Mouse (Mus musculus) erythroid progenitor cell, adult 5-6 weeks (primary cell): ENCODE data around the gene Rac3. TPM values are rescaled to one million over a fixed set of nuclear protein-coding genes. Genes with fewer than 3 reads are reported as not detected.
"Not testable (repeated sequence)": the region's sequence is repeated elsewhere in the genome, so short reads cannot be mapped to it uniquely, and the experiment has no call there.

ENCODE experiments used
- ATAC-seq: replicated peaks from 2 replicates; pipeline ENCODE4 v1.8.0; 2016; ENCODE audit warnings: moderate number of reproducible peaks, mild to moderate bottlenecking, moderate TSS enrichment, inconsistent platforms; ENCODE audit not compliant: poor library complexity, low FRiP score, severe bottlenecking
- total RNA-seq, 2 experiments: library from RNA; stranded (forward) in 1 of 2; stranded (reverse) in 1 of 2; fragments of 150-400 nt in 1 of 2; fragments of 186-747, 209-891 nt in 1 of 2; gene quantifications; 2 replicates each; pipeline versions ENCODE4 v1.2.3 to v1.2.4; 2015 to 2017; ENCODE audit warnings: low replicate concordance in 2 of 2

The Rac3 gene
- total RNA-seq, 2 experiments from 2014 or later = 3.5 TPM; not detected in 1

DNA sequence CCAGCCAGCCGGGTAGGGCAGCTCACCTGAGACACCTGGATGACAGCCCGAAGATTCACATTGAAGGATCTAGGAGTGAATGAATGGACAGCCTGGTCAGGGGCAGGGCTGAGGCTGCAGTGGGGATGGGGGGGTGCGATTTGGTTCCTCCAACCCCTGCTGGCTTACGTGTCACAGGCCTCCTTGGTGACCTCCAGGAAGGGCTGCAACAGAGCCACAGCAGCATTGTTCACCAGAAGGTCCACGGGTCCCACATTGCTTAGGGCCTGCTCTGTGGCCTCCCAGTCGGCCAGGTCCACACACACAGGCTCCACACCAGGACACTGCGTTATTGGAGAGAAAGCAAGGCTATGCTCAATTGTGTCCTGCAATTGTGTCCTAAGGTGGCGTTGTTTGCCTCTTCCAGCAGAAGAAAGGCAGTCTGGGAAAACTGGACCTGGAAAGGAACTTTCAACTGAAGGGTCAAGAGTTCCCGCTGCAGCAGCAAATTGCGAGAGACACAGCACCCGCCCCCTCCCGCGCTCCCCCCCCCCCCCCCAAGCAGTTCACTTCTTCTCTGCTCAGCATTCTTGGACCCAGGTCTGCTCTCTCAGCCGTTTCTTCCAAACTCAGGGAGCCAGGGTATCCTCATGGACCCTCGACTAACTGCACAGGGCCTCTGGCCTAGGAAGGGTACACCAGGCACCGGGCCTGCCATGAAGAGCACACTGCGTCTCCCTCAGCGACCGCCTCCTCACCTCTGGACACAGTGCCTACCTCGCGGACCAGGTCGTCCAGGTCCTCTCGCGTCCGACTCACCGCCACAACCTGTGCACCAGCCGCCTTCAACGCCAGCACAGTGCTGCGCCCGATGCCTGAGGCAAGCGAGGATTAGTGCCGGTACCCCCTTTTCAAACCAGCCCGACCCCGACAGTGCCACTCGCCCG lies 5.2 kb downstream of the Rac3 start:
- no peak for ATAC-seq

DNA sequence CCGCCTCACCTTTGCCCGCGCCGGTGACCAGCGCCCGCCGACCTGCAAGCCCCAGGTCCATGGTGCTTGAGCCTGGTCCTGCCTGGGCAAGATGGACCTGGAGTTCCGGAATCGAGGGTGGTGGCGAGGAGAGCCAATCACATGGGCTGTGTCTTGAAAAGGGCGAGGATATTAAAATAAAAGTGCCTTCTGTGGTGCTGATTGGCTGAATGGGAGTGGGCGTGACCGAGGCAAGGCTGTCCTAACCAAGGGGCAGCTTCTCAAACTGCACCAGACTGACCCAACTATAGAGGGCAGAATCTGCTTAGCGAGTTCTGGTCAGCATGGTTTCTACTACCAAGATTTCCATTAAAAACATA lies 5.9 kb downstream of the Rac3 start, which contains the start of gene Dcxr:
Gene Dcxr (minus strand): TSS at position 113 of the 359 bp plus-strand sequence.
- ATAC-seq = peak; percentile 79

DNA sequence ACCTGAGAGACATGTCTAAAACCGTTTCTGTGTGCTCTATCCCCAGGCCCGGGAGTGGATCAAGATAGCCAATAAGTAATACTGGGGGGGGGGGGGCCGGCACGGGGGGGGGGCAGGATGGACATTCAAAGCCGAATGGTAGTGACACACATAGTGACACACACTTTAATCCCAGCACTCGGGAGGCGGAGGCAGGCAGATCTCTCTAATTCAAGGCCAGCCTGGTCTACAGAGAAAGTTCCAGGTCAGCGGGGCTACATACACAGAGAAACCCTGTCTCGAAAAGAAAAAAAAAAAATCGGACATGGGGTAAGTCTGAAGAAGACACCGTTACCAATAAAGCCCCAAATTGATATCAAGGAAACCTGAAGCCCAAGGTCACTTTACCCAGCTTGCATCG lies 6.3 kb downstream of the Rac3 start:
- ATAC-seq = no peak

DNA sequence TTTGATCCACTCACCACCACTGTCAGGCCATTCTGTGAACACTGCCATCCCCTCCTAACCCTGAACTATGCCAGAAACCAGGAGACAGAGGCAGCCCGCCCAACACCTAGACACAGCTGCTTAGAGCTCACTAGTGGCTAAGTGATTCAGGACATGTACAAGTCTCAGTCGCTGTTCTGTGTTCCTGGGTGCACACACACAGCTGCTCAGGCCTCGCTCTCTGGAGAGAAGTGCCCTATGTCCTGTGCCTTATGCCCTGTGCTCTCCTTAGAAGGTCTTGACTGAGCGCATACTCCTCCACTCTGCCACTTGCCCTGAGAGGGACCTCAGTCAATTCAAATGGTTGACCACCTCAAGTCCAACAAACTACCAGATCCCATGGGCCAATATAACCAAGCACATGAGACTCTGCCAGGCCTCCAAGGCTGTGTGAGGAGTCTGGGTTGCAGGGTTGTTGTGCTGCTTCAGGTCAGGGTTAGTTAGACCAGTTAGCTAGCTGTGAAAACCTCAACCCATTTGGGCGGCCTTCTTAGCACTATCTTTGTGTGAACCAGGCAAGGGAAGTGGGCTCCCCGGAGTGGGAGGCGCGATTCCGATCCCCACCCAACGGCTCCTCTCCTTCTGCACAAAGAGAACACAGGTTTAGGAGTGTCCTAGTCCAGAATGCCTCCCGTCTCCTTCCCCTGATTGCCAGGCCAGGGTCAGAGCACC lies 7.4 kb downstream of the Rac3 start:
- ATAC-seq = no peak

DNA sequence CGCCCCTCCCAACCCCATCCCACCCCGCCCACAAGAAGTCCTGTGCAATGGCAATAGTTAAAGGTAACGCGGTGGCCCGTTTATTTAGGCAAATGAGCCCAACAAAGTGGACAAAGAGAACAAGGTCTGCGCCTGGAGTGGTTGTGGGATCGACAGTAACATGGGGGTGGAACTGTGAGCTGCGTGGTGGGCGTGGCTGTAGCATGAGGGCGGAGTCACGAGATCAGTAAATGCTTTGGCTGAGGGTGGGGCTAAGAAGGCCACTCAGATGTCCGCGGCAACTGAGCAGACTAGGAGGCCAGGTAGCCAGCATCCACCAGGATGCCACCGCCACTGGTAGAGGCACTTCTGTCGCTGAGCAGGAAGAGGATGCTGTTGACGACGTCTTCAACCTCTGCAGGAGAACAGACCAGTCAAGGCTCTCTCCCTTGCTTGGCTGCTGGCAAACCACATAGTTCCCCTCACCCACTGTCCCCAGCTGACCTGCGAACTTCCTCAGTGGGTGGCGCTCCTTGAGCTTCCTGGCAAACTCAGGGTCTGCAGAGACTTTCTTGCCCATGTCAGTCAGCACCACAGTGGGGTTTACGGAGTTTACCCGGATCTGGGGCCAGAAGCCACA lies 8.3 kb downstream of the Rac3 start:
- ATAC-seq = 0 out of 2 replicates have a peak, but pooled peaks have one; percentile 33

DNA sequence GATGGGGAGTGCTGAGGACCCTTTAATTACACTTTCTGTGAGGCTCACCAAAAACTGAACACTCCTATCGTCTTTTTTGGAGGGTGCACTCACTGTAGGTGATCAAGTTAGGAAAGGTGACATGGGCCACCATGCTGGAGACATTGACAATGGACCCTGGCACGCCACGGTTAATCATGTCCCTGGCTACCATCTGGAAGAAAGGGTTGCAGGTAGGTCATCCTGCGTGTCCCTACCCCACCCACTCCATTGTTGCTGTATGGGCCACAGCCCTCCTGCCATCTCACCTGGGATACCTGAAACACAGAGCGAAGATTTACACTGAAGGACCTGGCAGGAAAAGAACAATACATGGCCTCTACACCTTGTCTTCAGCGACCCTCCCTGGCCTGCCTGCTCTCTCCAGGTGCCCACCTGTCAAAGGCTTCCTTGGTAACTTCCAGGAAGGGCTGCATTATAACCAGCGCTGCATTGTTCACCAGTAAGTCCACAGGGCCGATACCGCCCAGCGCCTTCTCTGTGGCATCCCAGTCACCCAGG lies 9.1 kb downstream of the Rac3 start:
- ATAC-seq = no peak

DNA sequence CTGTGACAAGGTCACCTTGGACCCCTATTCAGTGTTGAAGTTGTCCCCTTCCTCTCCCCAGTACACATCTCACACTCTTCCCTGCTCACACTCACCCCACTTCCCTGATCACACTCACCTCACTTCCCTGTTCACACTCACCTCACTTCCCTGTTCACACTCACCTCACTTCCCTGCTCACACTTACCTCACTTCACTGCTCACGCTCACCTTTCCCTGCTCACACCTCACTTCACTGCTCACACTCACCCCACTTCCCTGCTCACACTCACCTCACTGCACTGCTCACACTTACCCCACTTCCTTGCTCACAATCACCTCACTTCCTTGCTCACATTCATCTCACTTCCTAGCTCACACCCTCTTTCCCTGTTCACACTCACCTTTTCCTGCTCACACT lies 10.1 kb downstream of the Rac3 start:
- no peak for ATAC-seq

DNA sequence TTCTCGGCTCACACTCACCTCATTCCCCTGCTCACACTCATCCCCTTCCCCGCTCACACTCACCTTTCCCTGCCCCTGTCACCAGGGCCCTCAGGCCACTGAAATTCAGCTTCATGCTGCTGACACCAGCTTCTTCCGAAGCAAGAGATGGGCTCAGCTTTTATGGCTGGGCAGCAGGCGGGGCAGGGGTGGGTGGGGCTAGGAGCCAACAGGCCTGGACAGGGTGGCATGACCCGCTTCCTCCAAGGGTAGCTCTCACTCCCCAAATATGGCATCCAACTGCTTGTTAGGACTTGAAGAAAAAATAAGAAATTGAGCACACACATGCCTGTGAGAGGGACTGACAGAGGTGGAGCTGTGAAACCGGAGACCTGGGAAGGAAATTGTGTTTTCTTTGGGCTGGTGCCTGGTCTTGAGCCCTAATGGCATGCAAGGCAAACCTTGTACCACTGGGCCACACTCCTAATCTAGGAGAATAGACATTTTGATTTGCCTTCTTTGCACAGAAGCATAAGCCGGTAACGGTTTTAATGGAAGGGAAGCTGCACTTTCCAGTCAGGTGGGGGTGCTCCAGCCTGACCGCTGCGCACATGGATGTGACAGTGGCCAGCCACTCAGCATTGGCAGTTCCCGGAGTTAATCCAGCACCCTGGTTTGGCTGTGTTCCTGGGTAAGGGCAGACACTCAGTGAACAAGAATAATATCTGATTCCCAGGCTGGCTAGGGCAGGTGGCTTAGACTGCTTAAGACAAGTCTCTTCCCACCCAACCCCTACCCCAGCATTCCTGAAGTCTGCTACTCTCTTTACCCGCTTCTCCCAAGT lies 10.8 kb downstream of the Rac3 start, which contains the start of gene Cbr2:
Gene Cbr2 (minus strand): TSS at position 257 of the 823 bp plus-strand sequence.
- ATAC-seq = no peak

DNA sequence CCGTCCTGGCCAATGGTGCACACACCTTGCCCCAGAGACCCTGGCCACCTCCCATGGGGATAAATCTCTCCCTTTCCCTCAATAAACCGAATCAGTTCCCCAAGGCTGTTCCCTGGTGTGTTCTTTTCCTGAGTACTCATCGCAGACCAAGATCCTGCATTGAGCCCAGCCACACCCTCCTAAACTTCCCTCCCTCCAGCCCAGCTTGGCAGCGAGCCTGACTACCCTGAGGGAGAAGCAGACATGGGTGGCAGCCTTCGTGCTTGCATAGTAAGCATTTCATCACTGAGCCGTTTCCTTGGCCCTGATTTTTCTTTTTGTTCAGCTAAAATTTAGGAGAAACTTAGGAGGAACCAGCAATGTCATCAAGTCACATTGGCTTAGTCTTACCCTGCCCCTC lies 12.3 kb downstream of the Rac3 start:
- no peak for ATAC-seq

DNA sequence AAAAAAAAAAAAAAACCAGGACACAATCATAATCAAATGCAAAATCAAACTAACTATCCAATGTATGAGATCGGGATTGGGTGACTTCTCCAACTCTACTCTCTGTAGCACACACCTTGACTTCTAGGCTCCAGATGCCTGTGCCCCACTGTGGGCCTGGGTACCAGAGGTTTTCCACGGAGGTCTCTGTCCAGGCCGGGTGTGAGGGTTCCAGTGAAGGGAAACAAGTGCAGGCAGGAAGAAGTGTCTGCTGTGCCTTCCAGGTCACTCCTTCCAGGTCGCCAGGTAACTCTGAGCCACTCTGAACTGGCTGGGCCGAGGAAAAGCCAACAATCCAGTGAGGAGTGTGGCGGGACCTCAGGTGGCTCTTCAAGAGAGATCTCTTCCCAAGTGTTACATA lies 15.2 kb downstream of the Rac3 start:
- ATAC-seq = no peak

DNA sequence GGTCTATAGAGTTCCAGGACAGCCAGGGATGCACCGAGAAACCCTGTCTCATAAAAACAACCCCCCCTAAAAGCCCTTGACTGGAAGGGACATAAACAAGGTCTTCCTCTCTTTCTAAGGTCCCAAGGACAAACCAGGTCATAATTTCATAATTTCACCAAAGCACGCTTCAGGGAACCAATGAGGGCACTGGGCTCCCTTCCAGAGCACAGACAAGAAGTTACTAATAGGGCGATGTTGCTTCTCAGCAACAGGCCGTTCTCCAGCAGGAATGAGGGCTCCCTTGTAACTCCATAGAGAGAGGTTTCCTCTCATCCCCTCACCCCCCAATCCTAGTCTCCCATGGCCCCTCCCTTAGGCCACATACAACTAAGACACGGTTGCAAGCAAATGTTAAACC lies 19.7 kb downstream of the Rac3 start:
- no peak for ATAC-seq

DNA sequence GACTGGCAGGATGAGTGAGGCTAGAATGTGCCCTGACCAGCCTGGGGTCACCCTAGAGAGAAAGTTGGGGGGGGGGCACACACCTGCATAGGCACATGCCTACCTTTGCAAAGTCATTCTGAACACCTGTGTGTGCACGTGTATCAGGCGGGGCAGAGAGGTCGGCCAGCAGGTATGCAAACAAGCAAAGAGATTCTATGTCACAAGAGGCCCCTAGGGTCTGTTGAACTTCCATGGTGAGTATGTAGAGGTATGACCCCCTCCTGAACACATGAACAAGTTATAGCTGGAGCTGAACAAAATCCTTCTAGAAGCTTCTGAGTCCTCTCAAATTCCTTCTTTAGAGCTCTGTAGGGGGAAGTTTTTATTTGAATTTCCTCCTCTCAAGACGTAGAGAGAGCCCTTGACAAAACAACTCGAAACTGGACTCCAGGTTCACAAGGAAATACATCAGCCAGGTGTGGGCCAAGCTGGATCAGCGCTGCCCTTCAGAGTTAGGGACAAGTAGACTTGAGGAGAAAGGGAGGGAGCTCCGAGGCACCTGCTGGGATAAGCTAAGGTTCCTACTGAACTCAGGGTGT lies 22.9 kb downstream of the Rac3 start:
- no peak for ATAC-seq

DNA sequence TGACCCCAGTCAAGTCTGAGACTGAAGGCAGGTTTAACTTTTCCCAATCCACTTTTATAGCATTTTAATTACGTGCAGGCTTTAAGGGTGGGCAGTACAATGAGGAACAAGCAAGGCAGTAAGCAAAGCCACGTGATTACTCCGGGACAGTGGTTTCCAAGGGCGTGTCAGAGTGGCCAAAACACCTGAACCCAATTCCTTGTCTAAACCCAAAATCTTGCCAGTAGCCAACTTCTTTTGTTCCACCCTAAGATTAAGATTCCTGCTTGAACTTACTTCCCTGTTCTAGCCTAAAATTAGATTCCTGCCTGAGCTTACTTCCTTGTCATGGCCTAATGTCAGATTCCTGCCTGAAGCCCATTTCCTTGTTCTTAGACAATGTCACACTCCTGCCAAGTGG lies 26.7 kb downstream of the Rac3 start:
- ATAC-seq = no peak

DNA sequence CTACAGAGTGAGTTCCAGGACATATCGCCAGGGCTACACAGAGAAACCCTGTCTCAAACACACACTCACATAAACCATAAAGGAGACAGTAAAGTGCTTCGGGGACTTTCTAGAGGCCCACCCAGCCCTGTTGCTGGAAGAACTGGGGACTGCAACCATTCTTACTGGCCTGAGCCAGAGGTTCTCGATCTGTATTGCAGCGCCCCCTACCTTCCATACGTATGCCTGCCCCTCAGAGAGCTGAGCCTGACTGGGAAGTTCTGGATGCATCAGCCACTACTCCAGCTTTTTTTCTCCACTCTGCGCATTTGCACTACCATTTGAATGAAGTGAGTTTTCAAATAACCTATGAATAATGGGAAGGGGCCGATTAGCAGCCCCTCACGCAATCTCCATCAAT lies 28.2 kb downstream of the Rac3 start:
- peak; percentile 70; the same call in 1 of the 2 replicates for ATAC-seq

DNA sequence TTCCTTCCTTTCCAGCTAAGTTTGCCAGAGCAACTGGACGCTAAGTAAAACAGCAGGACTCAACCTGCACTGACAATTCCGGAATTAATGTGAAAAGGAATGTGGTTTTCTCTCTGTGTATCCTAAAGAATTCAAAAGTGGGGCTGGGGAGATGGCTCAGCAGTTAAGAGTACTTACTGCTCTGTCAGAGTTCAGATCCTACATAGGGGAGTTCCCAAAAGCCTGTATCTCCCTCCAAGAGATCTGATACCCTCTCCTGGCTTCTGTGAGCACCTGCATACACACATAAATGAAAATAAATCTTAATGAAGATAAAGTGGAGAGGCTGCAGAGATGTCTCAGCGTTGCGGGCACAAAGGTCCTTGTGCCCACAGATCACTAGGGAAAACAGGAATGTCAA lies 30.3 kb downstream of the Rac3 start:
- no peak for ATAC-seq

DNA sequence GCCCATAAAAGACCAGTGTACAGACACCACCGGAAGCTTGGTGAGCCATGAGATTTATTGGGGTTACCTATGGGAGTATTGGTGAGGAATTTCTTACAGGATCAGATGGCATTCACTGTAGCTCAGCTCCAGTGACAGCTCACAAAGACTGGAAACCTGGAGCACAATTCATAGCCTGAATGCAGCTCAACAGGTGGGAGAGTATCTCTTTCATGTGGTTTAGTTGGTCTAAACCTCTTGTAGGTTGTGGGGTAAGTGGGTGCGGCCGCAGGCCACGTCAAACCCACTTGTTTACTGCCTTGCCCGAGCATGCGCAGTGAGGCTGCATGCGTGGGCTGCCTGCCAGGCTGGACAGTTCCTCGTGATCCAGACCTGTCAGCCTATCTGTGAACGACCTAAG lies 39.0 kb downstream of the Rac3 start:
- ATAC-seq = no peak

DNA sequence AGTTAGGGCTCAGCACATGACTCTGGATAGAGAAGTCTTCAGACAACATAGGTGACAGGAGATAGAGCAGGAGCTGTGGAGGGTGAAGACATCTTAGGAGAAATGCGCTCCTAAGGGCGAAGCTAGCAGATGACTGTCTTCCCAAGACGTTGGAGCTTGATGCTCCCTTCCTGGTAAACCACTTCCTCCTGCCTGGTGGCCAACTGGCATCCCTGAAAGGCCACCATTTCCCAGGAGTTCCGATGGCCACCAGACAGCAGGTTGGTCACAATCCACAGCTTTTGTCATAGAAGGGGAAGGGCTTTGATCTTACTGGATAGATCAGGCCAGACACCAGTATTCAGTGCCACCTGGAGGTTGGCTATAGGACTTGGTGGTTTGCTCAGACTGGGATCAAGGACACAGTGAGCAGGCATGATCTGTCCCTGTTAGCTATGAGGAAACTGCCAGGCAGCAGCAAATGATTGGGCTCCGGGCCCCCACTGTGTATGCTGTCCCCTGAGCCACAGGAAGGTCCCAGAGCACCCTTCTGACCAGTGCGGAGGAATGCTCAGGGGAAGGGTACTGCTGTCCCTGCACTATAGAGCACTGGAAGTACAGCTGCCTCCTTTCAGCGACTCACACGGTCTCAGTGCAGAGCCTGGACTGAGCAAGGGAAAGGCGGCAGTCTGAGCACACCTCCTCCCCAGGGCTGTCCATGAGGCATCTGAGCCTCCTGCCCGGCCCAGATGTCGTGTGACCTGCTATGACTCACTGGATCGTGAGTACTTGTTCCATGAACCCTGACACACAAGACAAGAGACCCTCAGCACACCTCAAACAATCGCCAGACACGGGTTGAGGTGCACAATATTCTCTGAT lies 40.8 kb downstream of the Rac3 start:
- no peak for ATAC-seq

DNA sequence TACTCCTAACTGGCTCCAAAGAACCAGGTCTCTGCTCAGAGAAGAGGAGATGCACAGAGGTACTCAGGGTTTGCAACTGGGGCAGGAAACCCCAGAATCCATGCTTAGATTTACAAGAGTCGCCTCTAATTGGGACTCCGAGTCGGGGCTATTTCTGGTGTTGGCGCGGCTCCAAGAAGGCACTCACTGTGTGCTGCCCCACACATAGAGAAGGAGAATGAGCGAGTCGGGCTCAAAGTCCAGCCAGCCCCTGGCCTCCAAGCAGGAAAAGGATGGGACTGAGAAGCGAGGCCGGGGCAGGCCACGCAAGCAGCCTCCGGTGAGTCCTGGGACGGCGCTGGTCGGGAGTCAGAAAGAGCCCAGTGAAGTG lies 41.4 kb downstream of the Rac3 start, which contains the start of gene Hmga1b:
Gene Hmga1b (plus strand): TSS at position 123 of the 370 bp plus-strand sequence.
- not testable (repeated sequence) for ATAC-seq
